Mouse (Mus musculus): ENCODE results near the gene Mmel1. TPM values are rescaled to one million over a fixed set of nuclear protein-coding genes. Genes with fewer than 3 reads are reported as not detected.

Mmel1 gene
- polyA plus RNA-seq, 1 experiment = not detected

GRCm38 (mm10) chr4:154922931-154923330 is 53.5 kb downstream of the Mmel1 start:
- Histone ChIP-seq H3K27ac (ENCODE audit: insufficient read depth, low read depth, low read length) (no peak overlapping the region), H3K4me3 (ENCODE audit: insufficient read depth, low read depth, low read length) (no peak overlapping the region), H3K4me1 (ENCODE audit: control insufficient read depth, insufficient read depth, low read length) (0 out of 2 replicates have a peak, but pooled peaks cover 2% of the 10 kb centered on the region)
- WGBS = 79% methylated on average over 5 of the region's 5 CpGs
- TF ChIP-seq CTCF (IDR thresholded peaks at IDR 0.05; ENCODE audit: insufficient read depth, low read depth, low read length) = no peak
- no peak for TF ChIP-seq POLR2A (IDR thresholded peaks at IDR 0.05; ENCODE audit: insufficient read depth, low read depth, low read length)

DNA sequence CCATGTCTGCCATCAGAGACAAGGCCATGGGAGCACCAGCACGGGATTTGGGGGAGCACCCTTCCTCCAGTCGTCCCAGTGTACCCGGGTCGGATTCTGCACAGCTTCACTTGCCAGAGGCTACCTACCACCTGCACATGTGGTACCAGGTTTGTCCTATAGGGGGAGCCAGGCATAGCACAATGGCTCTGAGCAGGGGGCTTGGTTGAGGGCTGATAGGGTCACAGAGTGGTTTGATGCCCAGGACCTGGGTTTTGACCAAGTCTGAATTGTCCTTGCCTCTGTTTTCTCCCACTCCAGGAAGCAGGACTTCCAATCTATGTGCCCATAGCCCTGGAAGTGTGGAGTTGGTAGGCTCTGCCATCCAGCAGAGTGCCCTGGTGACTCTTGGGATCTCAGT is 56.0 kb downstream of the Mmel1 start:
- 0 out of 2 replicates have a peak, but pooled peaks cover 2% of the 10 kb centered on the region for H3K4me1 ChIP-seq (ENCODE audit: control insufficient read depth, insufficient read depth, low read length)

DNA sequence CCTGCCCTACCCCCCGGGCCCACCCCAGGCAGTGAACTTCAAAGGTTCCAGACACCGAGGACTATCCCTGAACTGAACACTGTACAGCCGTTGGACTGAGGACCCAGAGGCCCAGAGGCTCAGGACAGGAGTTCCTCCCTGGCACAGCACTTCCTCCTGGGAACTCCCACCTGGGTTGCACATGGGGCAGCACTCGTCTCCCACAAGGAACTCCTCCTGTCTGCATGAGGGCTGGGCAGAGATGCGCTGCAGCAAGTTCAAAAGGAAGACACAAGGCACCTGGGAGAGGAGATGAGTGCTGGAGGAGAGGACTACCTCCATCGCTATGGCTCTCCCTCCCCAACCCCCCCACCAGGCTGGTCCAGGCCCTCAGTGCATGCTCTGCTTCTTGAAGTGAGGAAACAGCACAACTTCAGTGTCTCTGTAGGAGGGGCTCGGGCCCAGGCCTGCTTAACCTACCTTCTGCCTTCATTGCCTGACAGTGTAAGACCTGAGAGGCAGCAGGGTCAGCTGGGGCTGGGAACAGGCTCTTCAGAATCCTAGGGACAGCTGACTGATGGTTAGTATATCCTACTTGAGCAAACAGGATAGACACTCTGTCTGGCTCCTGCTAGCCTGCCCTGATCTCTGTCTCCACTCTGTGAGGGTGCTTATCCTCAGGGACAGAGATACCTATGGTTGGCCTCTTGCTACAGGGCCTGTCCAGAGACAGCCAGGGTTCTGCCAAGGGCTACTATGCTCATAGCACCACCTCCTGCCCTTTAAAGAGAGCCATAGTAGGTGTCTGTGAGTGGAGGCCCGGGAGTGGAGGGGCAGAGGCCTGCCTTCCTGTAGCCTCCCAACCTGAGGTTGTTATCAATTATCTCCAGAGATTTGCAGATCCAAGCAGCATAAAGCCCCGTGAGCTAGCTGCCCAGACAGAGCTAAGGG is 57.8 kb downstream of the Mmel1 start:
- H3K4me1 ChIP-seq (ENCODE audit: control insufficient read depth, insufficient read depth, low read length) = 0 out of 2 replicates have a peak, but pooled peaks cover 2% of the 10 kb centered on the region
- no peak overlapping the region for H3K4me3 ChIP-seq (ENCODE audit: insufficient read depth, low read depth, low read length)
- WGBS = 80% methylated on average over 9 of the region's 9 CpGs
- no peak for TF ChIP-seq CTCF (IDR thresholded peaks at IDR 0.05; ENCODE audit: insufficient read depth, low read depth, low read length)
- no peak for TF ChIP-seq POLR2A (IDR thresholded peaks at IDR 0.05; ENCODE audit: insufficient read depth, low read depth, low read length)
- peak overlapping the region; percentile 45; the same call in 1 of the 2 replicates for H3K27ac ChIP-seq (ENCODE audit: insufficient read depth, low read depth, low read length)

More for the DNA sequence above, 56.0 kb downstream of the Mmel1 start:
- 61% methylated on average over 4 of the region's 4 CpGs for WGBS
- H3K27ac ChIP-seq (ENCODE audit: insufficient read depth, low read depth, low read length) = no peak overlapping the region
- TF ChIP-seq CTCF (IDR thresholded peaks at IDR 0.05; ENCODE audit: insufficient read depth, low read depth, low read length) = no peak
- TF ChIP-seq POLR2A (IDR thresholded peaks at IDR 0.05; ENCODE audit: insufficient read depth, low read depth, low read length) = no peak
- H3K4me3 ChIP-seq (ENCODE audit: insufficient read depth, low read depth, low read length) = no peak overlapping the region

DNA sequence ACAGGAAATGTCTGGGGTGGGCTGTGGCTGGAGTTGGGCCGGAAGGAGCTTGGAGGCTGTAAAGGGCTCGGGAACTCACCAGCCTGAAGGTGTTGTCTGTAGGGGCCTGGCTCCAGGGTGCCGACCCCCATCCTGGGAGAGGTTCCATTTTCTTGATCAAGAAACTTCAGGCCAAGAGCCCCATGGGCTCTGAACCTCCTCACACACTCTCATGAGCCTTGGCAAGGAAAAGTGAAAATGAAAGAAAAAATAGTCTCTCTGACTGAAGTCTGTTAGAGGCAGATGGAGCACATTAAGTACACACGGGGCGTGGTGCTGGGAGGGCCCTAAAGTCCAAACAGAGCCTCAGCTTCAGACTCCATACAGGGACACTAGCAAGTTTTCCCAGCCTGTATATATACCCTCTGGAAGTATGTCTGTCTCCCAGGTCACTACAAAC is 58.5 kb downstream of the Mmel1 start:
- no peak for TF ChIP-seq CTCF (IDR thresholded peaks at IDR 0.05; ENCODE audit: insufficient read depth, low read depth, low read length)
- no peak for TF ChIP-seq POLR2A (IDR thresholded peaks at IDR 0.05; ENCODE audit: insufficient read depth, low read depth, low read length)
- Histone ChIP-seq H3K27ac (ENCODE audit: insufficient read depth, low read depth, low read length) (peak overlapping the region; percentile 45; the same call in 1 of the 2 replicates), H3K4me1 (ENCODE audit: control insufficient read depth, insufficient read depth, low read length) (0 out of 2 replicates have a peak, but pooled peaks cover 2% of the 10 kb centered on the region), H3K4me3 (ENCODE audit: insufficient read depth, low read depth, low read length) (no peak overlapping the region)
- 80% methylated on average over 5 of the region's 5 CpGs for WGBS

- no peak within 1 kb of the TSS for H3K4me3 ChIP-seq (ENCODE audit: insufficient read depth, low read depth, low read length)
- H3K27ac ChIP-seq (ENCODE audit: insufficient read depth, low read depth, low read length) = peak within 1 kb of the TSS; percentile 45; the same call in 1 of the 2 replicates
- H3K4me1 ChIP-seq (ENCODE audit: control insufficient read depth, insufficient read depth, low read length) = 0 out of 2 replicates have a peak, but pooled peaks cover 5% of the 10 kb centered on the region
- TF ChIP-seq POLR2A (IDR thresholded peaks at IDR 0.05; ENCODE audit: insufficient read depth, low read depth, low read length) (no peak), CTCF (IDR thresholded peaks at IDR 0.05; ENCODE audit: insufficient read depth, low read depth, low read length) (no peak)
- 73% methylated on average over 12 of the region's 12 CpGs for WGBS
Observed at GRCm38 (mm10) chr4:154928395-154929087, 59.2 kb downstream of the Mmel1 start, which contains the start of gene Tnfrsf14. Gene Tnfrsf14 (minus strand): TSS chr4:154928563.

GRCm38 (mm10) chr4:154929088-154929660 is 59.8 kb downstream of the Mmel1 start:
- no peak overlapping the region for H3K4me3 ChIP-seq (ENCODE audit: insufficient read depth, low read depth, low read length)
- WGBS = 82% methylated on average over 12 of the region's 12 CpGs
- TF ChIP-seq CTCF (IDR thresholded peaks at IDR 0.05; ENCODE audit: insufficient read depth, low read depth, low read length) (no peak), POLR2A (IDR thresholded peaks at IDR 0.05; ENCODE audit: insufficient read depth, low read depth, low read length) (no peak)
- H3K4me1 ChIP-seq (ENCODE audit: control insufficient read depth, insufficient read depth, low read length) = 0 out of 2 replicates have a peak, but pooled peaks cover 6% of the 10 kb centered on the region
- no peak overlapping the region for H3K27ac ChIP-seq (ENCODE audit: insufficient read depth, low read depth, low read length)

DNA sequence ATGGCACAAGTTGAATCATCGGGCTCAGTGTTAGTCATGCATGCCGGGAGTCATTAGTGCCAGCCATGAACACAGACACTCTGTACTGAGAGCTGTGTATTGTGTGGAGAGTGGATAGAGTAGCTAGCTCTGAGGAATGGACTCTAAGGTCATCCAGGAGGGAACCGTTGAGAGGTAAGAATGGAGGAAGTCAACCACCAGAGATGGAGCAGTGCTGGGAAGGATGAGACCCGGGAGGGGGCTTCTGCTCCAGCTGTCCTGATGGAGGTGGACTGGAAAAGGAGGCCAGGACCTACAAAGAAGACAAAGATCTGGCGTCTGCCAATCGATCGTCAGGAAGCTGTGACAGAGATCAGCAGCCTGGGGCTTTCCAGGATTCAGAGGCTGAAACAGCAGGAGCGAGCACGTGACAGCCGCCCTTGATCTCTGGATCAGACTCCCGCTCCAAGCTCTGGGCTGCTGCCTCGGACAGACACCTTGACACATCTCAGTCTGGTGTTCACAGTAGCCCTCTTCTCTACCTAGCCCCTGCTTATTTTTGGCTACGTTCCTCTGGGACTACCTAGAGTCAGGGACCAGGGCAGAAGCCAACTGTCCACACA is 64.0 kb downstream of the Mmel1 start:
- Histone ChIP-seq H3K27ac (ENCODE audit: insufficient read depth, low read depth, low read length) (no peak overlapping the region), H3K4me3 (ENCODE audit: insufficient read depth, low read depth, low read length) (no peak overlapping the region), H3K4me1 (ENCODE audit: control insufficient read depth, insufficient read depth, low read length) (peaks cover 6% of the 10 kb centered on the region)
- TF ChIP-seq POLR2A (IDR thresholded peaks at IDR 0.05; ENCODE audit: insufficient read depth, low read depth, low read length) = no peak
- no peak for TF ChIP-seq CTCF (IDR thresholded peaks at IDR 0.05; ENCODE audit: insufficient read depth, low read depth, low read length)
- WGBS = 58% methylated on average over 13 of the region's 13 CpGs

- no peak overlapping the region for H3K4me3 ChIP-seq (ENCODE audit: insufficient read depth, low read depth, low read length)
- no peak for TF ChIP-seq POLR2A (IDR thresholded peaks at IDR 0.05; ENCODE audit: insufficient read depth, low read depth, low read length)
- no peak for TF ChIP-seq CTCF (IDR thresholded peaks at IDR 0.05; ENCODE audit: insufficient read depth, low read depth, low read length)
- peaks cover 6% of the 10 kb centered on the region for H3K4me1 ChIP-seq (ENCODE audit: control insufficient read depth, insufficient read depth, low read length)
- WGBS = 84% methylated on average over 2 of the region's 2 CpGs
- no peak overlapping the region for H3K27ac ChIP-seq (ENCODE audit: insufficient read depth, low read depth, low read length)
Observed at GRCm38 (mm10) chr4:154934800-154935199, 65.4 kb downstream of the Mmel1 start.
